Mouse (Mus musculus) embryonic fibroblast, embryonic 13.5 days (primary cell): ENCODE results near the gene Col26a1. TPM values are rescaled to one million over a fixed set of nuclear protein-coding genes. Genes with fewer than 3 reads are reported as not detected.

ENCODE experiments used
- H3K27ac ChIP-seq: 2 replicates; pipeline ENCODE4 v1.5.1; 2012; ENCODE audit warnings: low read length, control low read depth, inconsistent platforms; ENCODE audit not compliant: insufficient read depth
- H3K4me1 ChIP-seq: 2 replicates; pipeline ENCODE4 v1.6.1; 2011; ENCODE audit warnings: low read length; ENCODE audit not compliant: control insufficient read depth, insufficient read depth
- H3K4me3 ChIP-seq: 2 replicates; pipeline ENCODE4 v1.5.1; 2011; ENCODE audit warnings: mild to moderate bottlenecking, control low read depth, low read length; ENCODE audit not compliant: insufficient read depth
- CTCF ChIP-seq: IDR thresholded peaks from 2 replicates; pipeline ENCODE4 v1.5.1; 2011; ENCODE audit warnings: mild to moderate bottlenecking, control low read depth, low read length, moderate library complexity, borderline replicate concordance; ENCODE audit not compliant: insufficient read depth
- POLR2A ChIP-seq: IDR thresholded peaks from 2 replicates; pipeline ENCODE4 v1.6.1; 2011; ENCODE audit warnings: low read depth, mild to moderate bottlenecking, control low read depth, low read length, moderate library complexity
- polyA plus RNA-seq: library from polyadenylated mRNA; stranded (reverse); fragments of >200 nt; gene quantifications from 2 replicates; pipeline ENCODE4 v1.2.4, GENCODE M21; 2011; ENCODE audit warnings: low read depth; ENCODE audit not compliant: missing spikeins, insufficient read length

Gene Col26a1
- polyA plus RNA-seq, 1 experiment = 4.4 TPM

DNA sequence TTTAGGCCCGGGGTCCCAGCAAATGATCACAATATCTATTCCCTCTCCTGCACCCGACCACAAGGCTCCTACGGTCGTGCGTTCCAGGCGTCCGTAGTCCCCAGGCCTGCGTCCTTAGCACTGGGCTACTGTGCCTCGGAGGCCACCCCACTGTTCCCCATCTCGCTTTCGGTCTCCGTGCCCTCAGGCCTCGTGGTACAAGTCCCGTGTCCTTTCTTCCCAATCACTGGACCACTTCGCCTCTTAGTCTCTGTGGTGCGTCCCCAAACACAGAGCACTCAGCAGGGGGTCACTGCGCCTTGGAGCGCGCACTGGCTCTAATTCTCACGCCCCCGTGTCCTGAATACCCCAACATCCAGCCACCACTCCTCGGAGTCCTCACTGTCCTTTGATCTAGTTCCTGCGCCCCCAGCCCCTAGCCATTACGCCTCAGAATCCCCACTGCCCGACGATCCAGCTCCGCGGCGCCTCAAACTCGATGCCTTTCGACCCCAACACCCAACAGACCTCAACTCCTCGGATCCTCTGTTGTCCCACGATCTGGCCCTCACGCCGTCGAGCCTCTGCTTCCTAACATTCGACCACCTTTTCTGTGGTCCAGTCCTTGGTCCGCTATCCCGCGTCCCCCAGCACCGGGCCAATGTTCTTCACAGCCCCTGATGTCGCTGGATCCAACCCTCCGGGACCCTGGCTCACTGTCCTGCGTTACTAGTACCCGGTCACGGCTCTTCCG, 788 bp downstream of the Col26a1 start:
- H3K4me1 ChIP-seq = no peaks in the 10 kb centered on the region; the same call in 1 of the 2 replicates
- H3K4me3 ChIP-seq = peak overlapping the region; percentile 3; the same call in 1 of the 2 replicates
- H3K27ac ChIP-seq = no peak overlapping the region
- TF ChIP-seq CTCF (no peak), POLR2A (no peak)

DNA sequence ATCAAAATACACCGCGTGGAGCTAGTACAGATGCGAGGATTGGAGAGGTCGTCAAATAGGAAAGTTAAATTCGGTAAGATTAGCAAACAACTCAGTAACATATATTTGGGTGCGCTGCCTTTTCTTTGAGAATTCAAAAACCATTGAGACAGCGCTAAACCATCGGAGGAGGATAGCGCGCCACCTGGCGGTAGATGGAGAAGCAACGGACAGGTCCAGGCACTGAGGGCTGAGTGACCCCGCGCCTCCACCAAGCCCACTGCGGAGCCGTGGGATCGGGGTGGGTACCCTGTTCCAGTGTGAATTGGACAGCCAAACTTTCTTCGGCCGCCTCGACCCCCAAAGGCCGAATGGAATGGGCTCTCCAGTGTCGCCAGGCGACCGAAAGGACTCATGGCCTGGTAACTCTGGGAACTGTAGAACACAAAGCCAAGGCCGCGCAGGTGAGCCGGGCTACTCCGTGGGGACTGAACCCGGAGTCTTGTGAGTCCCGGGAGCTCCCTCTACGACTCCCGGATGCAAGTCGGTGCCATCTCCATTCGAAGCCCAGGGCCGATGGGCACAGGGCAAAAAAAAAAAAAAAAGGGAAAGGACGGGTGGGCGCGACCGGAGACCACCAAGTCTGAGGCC, 1.5 kb downstream of the Col26a1 start:
- no peak overlapping the region for H3K27ac ChIP-seq
- H3K4me3 ChIP-seq = no peak overlapping the region
- no peaks in the 10 kb centered on the region; the same call in 1 of the 2 replicates for H3K4me1 ChIP-seq
- TF ChIP-seq CTCF (peak; percentile 93), POLR2A (no peak)

DNA sequence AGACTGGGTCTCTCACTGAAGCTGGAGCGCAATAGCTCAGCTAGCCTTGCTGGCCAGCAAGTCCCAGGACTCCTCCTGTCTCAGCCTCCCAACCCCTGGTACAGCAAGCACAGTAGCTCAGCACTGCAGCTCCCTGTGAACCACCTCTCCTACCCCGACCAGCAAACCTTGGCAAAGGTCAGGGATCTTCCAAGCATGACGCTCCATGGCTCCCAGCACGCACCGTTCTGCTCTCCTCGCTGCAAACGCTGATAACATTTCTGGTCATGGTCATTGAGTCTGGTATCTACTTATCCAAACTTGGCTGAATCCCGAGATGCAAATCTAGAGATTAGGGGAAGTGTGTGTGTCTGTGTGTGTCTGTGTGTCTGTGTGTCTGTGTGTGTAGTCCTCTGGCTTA, 2.9 kb downstream of the Col26a1 start:
- Histone ChIP-seq H3K4me3 (no peak overlapping the region), H3K27ac (no peak overlapping the region), H3K4me1 (no peaks in the 10 kb centered on the region; the same call in 1 of the 2 replicates)
- no peak for TF ChIP-seq POLR2A
- no peak for TF ChIP-seq CTCF

DNA sequence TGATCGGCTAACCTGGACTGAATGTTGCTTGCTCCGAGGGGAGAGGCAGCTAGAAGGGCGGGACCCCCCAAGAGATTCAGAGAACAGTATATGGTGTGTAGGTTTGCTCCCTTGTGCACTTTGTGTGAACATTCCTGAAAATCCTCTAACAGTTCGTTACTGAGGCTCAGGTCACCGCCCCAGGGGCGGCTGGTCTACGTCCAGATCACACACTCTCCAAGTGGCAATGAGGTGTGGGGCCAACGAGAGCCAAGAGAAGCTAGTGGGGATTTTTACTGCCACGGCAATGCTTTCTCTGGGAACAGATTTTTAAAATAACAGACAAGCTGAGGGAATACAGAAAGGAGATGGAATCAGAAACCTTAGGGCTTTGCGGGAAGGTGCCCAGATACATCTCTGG, 8.7 kb downstream of the Col26a1 start:
- H3K4me3 ChIP-seq = no peak overlapping the region
- no peak overlapping the region for H3K27ac ChIP-seq
- TF ChIP-seq CTCF = no peak
- no peak for TF ChIP-seq POLR2A
- H3K4me1 ChIP-seq = no peaks in the 10 kb centered on the region

DNA sequence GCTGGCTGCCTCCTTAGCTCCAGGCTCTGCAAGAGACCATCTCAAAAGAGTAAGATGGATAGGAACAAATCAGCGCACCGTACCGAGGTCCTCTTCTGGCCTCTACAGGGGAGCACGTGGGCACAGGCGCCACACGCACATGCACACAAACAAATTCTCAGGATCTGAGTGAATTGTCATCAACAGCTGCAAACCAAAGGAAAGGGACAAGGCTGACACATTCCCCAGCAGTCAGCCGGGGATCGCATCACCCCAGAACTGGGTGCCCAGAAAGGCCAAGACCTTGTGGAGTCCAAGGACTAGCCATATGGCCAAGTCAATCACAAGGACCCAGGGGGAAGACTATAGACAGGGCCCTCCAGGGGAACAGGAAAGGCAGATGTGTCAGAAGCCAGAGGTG, 10.6 kb downstream of the Col26a1 start:
- Histone ChIP-seq H3K4me1 (no peaks in the 10 kb centered on the region), H3K27ac (no peak overlapping the region), H3K4me3 (no peak overlapping the region)
- no peak for TF ChIP-seq POLR2A

DNA sequence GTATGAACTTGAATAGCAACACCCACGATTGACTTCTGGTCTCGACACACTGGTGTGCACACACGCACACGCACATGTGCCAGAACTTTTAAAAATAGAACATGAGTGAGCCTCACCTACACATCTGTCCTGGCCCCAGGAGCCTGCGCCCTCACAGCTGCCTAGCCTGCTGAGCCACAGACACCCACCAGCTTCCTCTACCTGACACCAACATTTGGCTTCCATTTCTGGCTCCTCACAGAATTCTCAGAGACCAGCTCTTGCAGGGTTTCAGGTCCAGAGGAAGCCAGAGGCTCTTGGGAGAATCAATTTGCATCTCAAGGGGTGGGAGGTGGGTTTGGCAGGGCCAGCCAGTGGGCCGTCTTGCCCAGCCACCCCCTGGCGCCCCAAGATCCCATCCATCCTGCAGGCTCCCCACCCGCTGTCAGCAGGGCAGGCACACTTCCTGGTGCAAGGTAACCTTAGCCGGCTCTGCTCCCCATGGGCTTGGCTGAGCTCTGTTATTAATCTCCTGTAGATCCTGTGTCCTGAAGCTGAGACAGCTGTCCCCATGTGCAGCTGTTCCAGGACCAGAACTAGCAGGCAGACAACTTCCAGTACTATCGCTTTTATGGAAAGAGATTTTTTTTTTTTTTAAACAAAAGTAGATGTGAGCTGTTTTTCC, 13.4 kb downstream of the Col26a1 start:
- Histone ChIP-seq H3K4me3 (no peak overlapping the region), H3K27ac (no peak overlapping the region), H3K4me1 (no peaks in the 10 kb centered on the region)
- TF ChIP-seq CTCF (no peak), POLR2A (no peak)

DNA sequence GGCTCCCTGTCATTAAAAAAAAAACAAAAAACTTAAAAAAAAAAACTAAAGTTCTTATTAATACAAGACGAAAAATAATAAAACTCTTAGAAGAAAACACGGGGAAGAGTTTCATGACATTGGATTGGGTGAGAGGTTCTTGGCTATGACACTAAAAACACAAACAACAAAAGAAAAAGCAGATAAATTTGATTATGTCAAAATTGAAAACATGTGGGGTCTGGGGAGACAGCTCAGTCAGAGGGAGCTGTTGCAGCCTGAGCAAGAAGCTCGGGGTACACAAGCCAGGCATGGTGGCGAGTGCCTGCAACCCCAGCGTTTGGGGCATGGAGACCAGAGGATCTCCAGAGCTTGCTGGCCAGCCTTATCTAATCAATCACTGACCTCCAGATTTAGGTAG, 15.3 kb downstream of the Col26a1 start:
- TF ChIP-seq CTCF (no peak), POLR2A (no peak)
- Histone ChIP-seq H3K4me1 (no peaks in the 10 kb centered on the region), H3K27ac (no peak overlapping the region), H3K4me3 (no peak overlapping the region)

DNA sequence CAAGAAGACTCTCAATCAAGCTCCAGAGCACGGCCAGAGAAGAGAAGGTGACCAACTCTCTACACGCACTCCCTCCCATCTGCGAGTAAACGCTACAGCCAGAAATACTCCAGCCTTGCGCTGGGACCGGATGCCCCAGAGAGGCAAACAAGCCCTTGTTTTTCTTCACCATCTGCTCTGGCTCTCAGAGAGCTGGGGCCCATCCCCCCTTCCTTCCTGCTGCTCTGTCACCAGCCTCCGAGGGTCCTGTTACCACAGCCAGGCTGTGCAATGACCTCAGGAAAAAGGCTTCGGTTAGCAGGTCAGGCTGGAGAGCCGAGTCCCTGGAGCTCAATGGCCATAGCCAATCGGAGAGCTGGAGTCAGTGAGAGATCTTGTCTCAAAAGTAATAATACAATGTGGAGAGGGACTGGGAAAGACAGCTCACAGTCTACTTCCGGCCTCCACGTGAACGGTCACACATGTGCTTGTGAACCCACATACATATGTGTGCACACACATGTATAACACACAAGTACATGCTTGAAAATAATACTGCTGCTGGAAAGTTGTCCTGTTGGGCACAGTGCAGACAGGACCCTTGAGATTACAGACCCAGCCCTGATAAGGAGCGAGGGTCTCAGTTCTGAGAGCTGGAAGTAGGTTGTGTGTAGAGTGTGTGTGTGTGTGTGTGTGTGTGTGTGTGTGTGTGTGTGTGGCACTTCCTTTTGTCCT, 18.9 kb downstream of the Col26a1 start:
- Histone ChIP-seq H3K4me1 (no peaks in the 10 kb centered on the region), H3K4me3 (no peak overlapping the region), H3K27ac (no peak overlapping the region)
- TF ChIP-seq CTCF (no peak), POLR2A (no peak)

DNA sequence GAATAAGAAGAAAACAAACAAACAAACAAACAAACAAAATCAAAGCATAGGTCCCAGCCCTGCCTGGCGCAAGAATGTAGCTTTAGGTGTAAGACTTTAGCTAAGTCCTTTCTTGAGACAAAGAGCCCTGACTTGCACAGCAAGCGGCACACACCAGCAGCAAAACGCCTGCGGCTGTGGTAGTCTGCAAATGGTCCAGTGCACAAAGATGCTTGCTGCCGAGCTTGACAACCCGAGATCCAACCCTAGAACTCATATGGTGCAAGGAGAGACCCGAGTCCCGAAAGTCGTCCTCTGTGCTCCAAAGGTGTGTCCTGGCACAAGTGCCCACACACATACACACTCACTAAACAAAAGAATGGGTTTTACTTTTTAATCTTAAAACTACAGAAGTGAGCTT, 19.7 kb downstream of the Col26a1 start:
- H3K27ac ChIP-seq = no peak overlapping the region
- no peaks in the 10 kb centered on the region for H3K4me1 ChIP-seq
- H3K4me3 ChIP-seq = no peak overlapping the region
- TF ChIP-seq CTCF (no peak), POLR2A (no peak)
